Mouse (Mus musculus) C2C12 (cell line): Measurements from ENCODE around the gene Epn3.

Source experiments
- CEBPB ChIP-seq: IDR thresholded peaks from one replicate; pipeline ENCODE4 v1.6.1; 2011; ENCODE audit warnings: low read depth, mild to moderate bottlenecking, control low read depth, moderate library complexity
- CTCF ChIP-seq: IDR thresholded peaks from one replicate; pipeline ENCODE4 v1.5.1; 2011; ENCODE audit not compliant: control insufficient read depth, insufficient read depth, insufficient read length
- USF1 ChIP-seq: IDR thresholded peaks from one replicate; pipeline ENCODE4 v1.6.1; 2011; ENCODE audit warnings: low read depth, mild to moderate bottlenecking, control low read depth, moderate library complexity

GRCm38 (mm10) chr11:94474544-94474910, 25.2 kb downstream of the Epn3 start:
- TF ChIP-seq CEBPB (no peak), CTCF (no peak), USF1 (no peak)
